Mouse (Mus musculus) adrenal gland, postnatal 10 days (tissue): ENCODE data around the gene Dytn. TPM values are rescaled to one million over a fixed set of nuclear protein-coding genes. Genes with fewer than 3 reads are reported as not detected.
A peak's percentile ranks its signal among the peaks of the same experiment; 100 is the strongest.

Experiments
- DNase-seq: peaks from one replicate; pipeline ENCODE4 v3.0.0; 2021; ENCODE audit warnings: mixed read lengths
- total RNA-seq, 2 experiments: library from RNA; stranded (reverse); gene quantifications; 2 replicates each; pipeline ENCODE4 v1.2.3; 2021

Dytn gene
- total RNA-seq, 2 experiments from 2014 or later = not detected

DNA sequence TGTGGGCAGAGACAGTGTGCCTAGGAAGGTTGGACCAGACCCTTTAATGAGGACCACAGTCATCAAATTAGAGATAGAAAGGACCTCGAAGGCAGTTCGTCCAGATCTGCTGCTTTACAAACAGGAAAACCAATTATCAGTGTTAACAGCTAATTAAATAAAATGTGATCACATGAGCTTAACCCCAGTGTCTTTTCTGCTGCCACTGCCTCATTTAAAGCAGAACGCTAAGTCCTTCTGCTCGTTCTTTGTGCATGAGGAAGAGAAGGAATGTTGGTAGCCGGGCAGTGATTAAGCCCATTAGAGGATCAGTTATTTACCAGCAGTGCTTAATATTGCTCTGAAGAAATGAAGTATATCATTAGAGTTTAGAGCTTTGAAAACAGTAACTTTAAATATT lies 109.9 kb downstream of the Dytn start:
- no peak for DNase-seq

DNA sequence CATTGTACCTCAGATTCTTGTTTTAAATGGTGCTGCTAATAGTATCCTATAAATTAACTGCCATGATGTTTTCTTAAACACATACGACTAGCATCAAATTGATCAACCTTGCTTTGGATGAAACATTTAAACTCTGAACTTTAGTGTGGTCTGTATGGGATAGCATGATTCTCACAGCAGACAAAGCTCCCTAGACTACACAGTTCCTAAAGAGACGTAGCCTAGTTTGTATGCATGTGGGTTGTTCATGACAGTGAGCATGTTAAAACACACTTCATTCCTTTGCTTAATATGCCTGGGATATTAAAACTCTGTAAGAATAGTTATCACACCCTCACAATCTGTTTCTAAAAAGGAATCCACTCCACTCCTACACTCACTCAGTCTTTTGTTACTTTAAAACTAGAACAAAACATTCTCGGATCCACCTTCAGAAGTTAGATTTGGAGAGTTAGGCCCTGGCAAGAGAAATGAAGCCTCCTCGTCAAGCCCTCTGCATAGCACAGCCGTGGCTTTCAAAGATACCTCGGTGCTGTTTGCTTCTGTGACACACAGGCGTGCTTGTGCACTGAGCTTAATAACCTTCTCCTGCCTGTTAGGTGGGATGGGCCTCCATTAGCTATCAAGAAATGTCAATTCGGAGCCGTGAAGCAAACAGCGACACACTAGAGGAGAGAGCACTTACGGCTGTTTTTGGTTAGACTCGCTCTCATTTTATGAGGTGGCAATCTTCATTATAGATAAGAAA lies 112.7 kb downstream of the Dytn start:
- no peak for DNase-seq

DNA sequence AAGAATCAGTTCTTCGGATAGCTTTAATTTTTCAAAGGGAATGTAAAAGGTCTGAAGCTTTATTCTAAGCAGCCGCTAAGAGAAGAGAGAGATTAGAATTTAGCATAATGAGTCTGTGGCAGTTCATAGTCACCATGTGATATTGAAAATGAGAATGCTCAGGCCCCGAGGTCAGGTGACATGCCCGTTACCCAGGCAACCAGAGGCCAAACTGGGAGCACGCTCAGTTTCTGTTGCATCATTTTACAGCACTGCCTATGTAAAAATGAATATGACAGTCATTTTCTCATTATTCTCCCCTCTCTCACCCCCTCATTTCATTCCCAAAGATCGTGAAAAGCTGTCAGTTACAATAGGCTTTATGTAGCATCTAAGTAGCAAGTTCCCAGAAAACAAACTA lies 113.3 kb downstream of the Dytn start:
- peak; percentile 42 for DNase-seq

Other genes with a start within 250 kb of the Dytn start
- gene Adam23, start 241.0 kb downstream of the Dytn start, total RNA-seq = 10 to 100 TPM; 15.0 to 18.1 TPM
- not detected for gene Gm39653, start 71.0 kb downstream of the Dytn start, total RNA-seq
- not detected for gene Mdh1b, start 43.4 kb upstream of the Dytn start, total RNA-seq
- gene Fastkd2, start 43.7 kb upstream of the Dytn start, total RNA-seq = 10 to 100 TPM; 29.1 to 29.3 TPM
- not detected for gene 4933402D24Rik, start 82.3 kb upstream of the Dytn start, total RNA-seq